Mouse (Mus musculus) MEL (cell line): ENCODE data around the gene Palm3. TPM values are rescaled to one million over a fixed set of nuclear protein-coding genes. Genes with fewer than 3 reads are reported as not detected.

ENCODE experiments used
- DNase-seq: peaks from one replicate; pipeline ENCODE4 v3.0.0; 2011; ENCODE audit warnings: low read depth, low spot score
- H3K27ac ChIP-seq: 2 replicates; pipeline ENCODE4 v1.5.1; 2012; ENCODE audit warnings: low read depth, mild to moderate bottlenecking, control low read depth, low read length, moderate library complexity; ENCODE audit not compliant: control insufficient read depth
- H3K27me3 ChIP-seq, 2 experiments: fragments of 150-350 bp in 1 of 2; sonication (generic) in 1 of 2; 2 replicates each; pipeline ENCODE4 v1.6.1; 2012; ENCODE audit warnings: low read length in 2 of 2, mild to moderate bottlenecking in 2 of 2, improper control_type of control experiment in 1 of 2, moderate library complexity in 1 of 2; ENCODE audit not compliant: insufficient read depth in 2 of 2, control insufficient read depth in 1 of 2
- H3K36me3 ChIP-seq, 2 experiments: 2 replicates each; pipeline ENCODE4 v1.6.1; 2012 to 2014; ENCODE audit warnings: low read length in 2 of 2, improper control_type of control experiment in 1 of 2, inconsistent platforms in 1 of 2, mild to moderate bottlenecking in 1 of 2; ENCODE audit not compliant: insufficient read depth in 2 of 2, control insufficient read depth in 1 of 2
- H3K4me1 ChIP-seq, 2 experiments: fragments of 150-350 bp in 1 of 2; sonication (generic) in 1 of 2; 2 replicates each; pipeline ENCODE4 v1.6.1; 2012; ENCODE audit warnings: low read length in 2 of 2, improper control_type of control experiment in 1 of 2, mild to moderate bottlenecking in 1 of 2; ENCODE audit not compliant: insufficient read depth in 2 of 2, control insufficient read depth in 1 of 2
- H3K4me3 ChIP-seq, 2 experiments: fragments of 150-350 bp in 1 of 2; sonication (generic) in 1 of 2; 2 replicates each; pipeline ENCODE4 v1.5.1; 2012; ENCODE audit warnings: low read depth in 2 of 2, low read length in 2 of 2, mild to moderate bottlenecking in 2 of 2, moderate library complexity in 2 of 2, control low read depth in 1 of 2, improper control_type of control experiment in 1 of 2; ENCODE audit not compliant: control insufficient read depth in 1 of 2, insufficient read depth in 1 of 2
- H3K79me2 ChIP-seq: 2 replicates; pipeline ENCODE4 v1.6.1; 2012; ENCODE audit warnings: mild to moderate bottlenecking, low read length, moderate library complexity; ENCODE audit not compliant: control insufficient read depth, poor library complexity, insufficient read depth
- H3K9ac ChIP-seq: 2 replicates; pipeline ENCODE4 v1.6.1; 2012; ENCODE audit warnings: low read depth, mild to moderate bottlenecking, control low read depth, low read length, moderate library complexity; ENCODE audit not compliant: control insufficient read depth, poor library complexity, severe bottlenecking
- H3K9me3 ChIP-seq: fragments of 150-350 bp; sonication (generic); replicated peaks from 2 replicates; pipeline ENCODE4 v1.6.1; 2012; ENCODE audit warnings: mild to moderate bottlenecking, low read length, improper control_type of control experiment, moderate library complexity; ENCODE audit not compliant: insufficient read depth
- BHLHE40 ChIP-seq: IDR thresholded peaks from 2 replicates; pipeline ENCODE4 v1.6.1; 2012; ENCODE audit warnings: low read depth, mild to moderate bottlenecking, inconsistent platforms, low read length, improper control_type of control experiment, borderline replicate concordance
- CHD1 ChIP-seq: IDR thresholded peaks from 2 replicates; pipeline ENCODE4 v1.6.1; 2012; ENCODE audit warnings: low read depth, mild to moderate bottlenecking, inconsistent platforms, low read length, improper control_type of control experiment
- CHD2 ChIP-seq: IDR thresholded peaks from 2 replicates; pipeline ENCODE4 v1.6.1; 2011; ENCODE audit warnings: low read length, improper control_type of control experiment
- ETS1 ChIP-seq: IDR thresholded peaks from 2 replicates; pipeline ENCODE4 v1.6.1; 2012; ENCODE audit warnings: low read depth, mild to moderate bottlenecking, inconsistent platforms, low read length, improper control_type of control experiment, moderate library complexity
- KAT2A ChIP-seq: conservative IDR thresholded peaks from 2 replicates; pipeline ENCODE4 v1.6.1; 2012; ENCODE audit warnings: low read depth, low read length, improper control_type of control experiment, inconsistent platforms
- MAZ ChIP-seq: IDR thresholded peaks from 2 replicates; pipeline ENCODE4 v1.6.1; 2012; ENCODE audit warnings: low read depth, mild to moderate bottlenecking, inconsistent platforms, low read length, improper control_type of control experiment
- MXI1 ChIP-seq: IDR thresholded peaks from 2 replicates; pipeline ENCODE4 v1.6.1; 2011; ENCODE audit warnings: mild to moderate bottlenecking, low read depth, low read length, improper control_type of control experiment
- MYC ChIP-seq: IDR thresholded peaks from 2 replicates; pipeline ENCODE4 v1.6.1; 2011; ENCODE audit warnings: low read depth, mild to moderate bottlenecking, low read length, improper control_type of control experiment, moderate library complexity
- NRF1 ChIP-seq: IDR thresholded peaks from 2 replicates; pipeline ENCODE4 v1.6.1; 2014; ENCODE audit warnings: low read depth, mild to moderate bottlenecking, inconsistent platforms, low read length, improper control_type of control experiment, moderate library complexity; ENCODE audit not compliant: poor library complexity, insufficient read depth, severe bottlenecking
- POLR2AphosphoS2 ChIP-seq: IDR thresholded peaks from 2 replicates; pipeline ENCODE4 v1.6.1; 2011; ENCODE audit warnings: low read length, improper control_type of control experiment
- POLR2AphosphoS5 ChIP-seq: IDR thresholded peaks from 2 replicates; pipeline ENCODE4 v1.6.1; 2012; ENCODE audit warnings: low read depth, borderline replicate concordance, mild to moderate bottlenecking, inconsistent platforms, low read length, moderate library complexity, mixed read lengths
- RAD21 ChIP-seq: IDR thresholded peaks from 2 replicates; pipeline ENCODE4 v1.6.1; 2011; ENCODE audit warnings: mild to moderate bottlenecking, low read depth, low read length, improper control_type of control experiment
- SIN3A ChIP-seq: IDR thresholded peaks from 2 replicates; pipeline ENCODE4 v1.6.1; 2012; ENCODE audit warnings: low read length, improper control_type of control experiment, inconsistent platforms
- TAL1 ChIP-seq: IDR thresholded peaks from 2 replicates; pipeline ENCODE4 v1.6.1; 2012; ENCODE audit warnings: mild to moderate bottlenecking, inconsistent platforms, low read length, moderate library complexity, mixed read lengths
- TBP ChIP-seq: IDR thresholded peaks from 2 replicates; pipeline ENCODE4 v1.8.0; 2011; ENCODE audit warnings: low read depth, low read length, improper control_type of control experiment
- USF2 ChIP-seq, 2 experiments: IDR thresholded peaks; 2 replicates each; pipeline ENCODE4 v1.6.1; 2011 to 2012; ENCODE audit warnings: improper control_type of control experiment in 2 of 2, low read length in 2 of 2, borderline replicate concordance in 1 of 2, inconsistent platforms in 1 of 2, low read depth in 1 of 2, mild to moderate bottlenecking in 1 of 2; ENCODE audit not compliant: insufficient read depth in 1 of 2
- ZMIZ1 ChIP-seq: IDR thresholded peaks from 2 replicates; pipeline ENCODE4 v1.6.1; 2012; ENCODE audit warnings: low read depth, mild to moderate bottlenecking, inconsistent platforms, low read length, improper control_type of control experiment, moderate library complexity
- ZNF384 ChIP-seq: IDR thresholded peaks from 2 replicates; pipeline ENCODE4 v1.6.1; 2012; ENCODE audit warnings: low read depth, mild to moderate bottlenecking, inconsistent platforms, low read length, improper control_type of control experiment
- polyA plus RNA-seq, 2 experiments: library from polyadenylated mRNA; stranded (reverse) in 1 of 2; unstranded in 1 of 2; fragments of >175 nt in 1 of 2; fragments of >200 nt in 1 of 2; gene quantifications; 2 replicates each; pipeline versions ENCODE4 v1.2.1 to v1.2.4; 2012; ENCODE audit warnings: low replicate concordance in 2 of 2, low read depth in 1 of 2; ENCODE audit not compliant: insufficient read length in 2 of 2, insufficient read depth in 1 of 2, missing spikeins in 1 of 2
- total RNA-seq: library from RNA; depleted of rRNA; stranded (reverse); fragments of 300-350 nt; gene quantifications from 2 replicates; pipeline ENCODE4 v1.2.3, GENCODE M21; 2012; rRNA removed

The Palm3 gene
- total and polyA plus RNA-seq, 3 experiments = 0.65 to 3.6 TPM; not detected in 1

DNA sequence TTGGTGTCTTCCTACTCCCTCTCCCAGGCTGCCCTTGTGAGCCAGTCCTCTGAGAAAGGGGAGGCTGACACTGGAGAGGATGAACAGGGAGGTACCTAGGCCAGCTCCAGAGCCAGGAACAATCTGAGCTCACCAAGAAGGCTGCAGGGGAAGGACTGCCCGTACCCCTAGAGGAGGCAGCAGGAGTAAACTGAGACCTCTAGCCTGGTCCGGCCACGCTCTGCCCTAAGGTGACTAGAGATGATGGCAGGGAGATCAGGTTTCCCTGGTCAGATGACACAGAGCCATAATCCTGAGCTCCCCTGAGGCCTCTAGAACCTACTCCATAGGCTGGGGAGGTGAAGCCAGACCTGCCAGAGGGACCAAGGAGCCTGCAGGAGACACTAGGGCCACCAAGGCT is 55.6 kb downstream of the Palm3 start:
- H3K4me3 ChIP-seq = no peak overlapping the region
- H3K79me2 ChIP-seq = no peaks in the 10 kb centered on the region
- DNase-seq = no peak
- H3K9me3 ChIP-seq = no peaks in the 10 kb centered on the region
- H3K4me1 ChIP-seq = no peaks in the 10 kb centered on the region; a peak in 1 of 4 replicates
- no peaks in the 10 kb centered on the region for H3K36me3 ChIP-seq
- no peak overlapping the region for H3K27ac ChIP-seq
- TF ChIP-seq CHD2 (no peak), TBP (no peak), KAT2A (no peak), RAD21 (no peak), ZNF384 (no peak), MXI1 (no peak), CHD1 (no peak), MAZ (no peak), POLR2AphosphoS5 (no peak), POLR2AphosphoS2 (no peak), ETS1 (no peak), ZMIZ1 (no peak)
- no peak overlapping the region for H3K9ac ChIP-seq
- no peaks in the 10 kb centered on the region for H3K27me3 ChIP-seq

DNA sequence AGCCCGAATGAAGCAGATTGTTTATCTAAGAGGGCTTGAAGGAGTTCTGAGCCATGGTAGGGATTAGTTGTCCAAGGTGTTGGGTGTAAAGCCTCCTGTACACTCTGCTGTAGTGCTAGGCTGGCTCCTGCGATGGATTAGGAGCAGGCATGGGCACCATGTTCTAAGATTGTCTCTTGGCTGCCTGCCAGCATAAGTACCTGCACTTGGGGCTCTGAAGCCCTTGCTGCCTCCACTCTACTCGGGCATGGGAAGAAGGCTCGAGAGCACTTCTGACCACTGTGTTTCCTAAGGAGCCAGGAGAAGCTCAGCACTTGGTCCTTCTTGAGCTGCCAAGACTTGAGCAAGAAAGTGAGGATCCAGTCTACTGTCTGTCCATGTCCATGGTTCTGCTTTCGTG is 57.9 kb downstream of the Palm3 start:
- H3K79me2 ChIP-seq = no peaks in the 10 kb centered on the region
- no peaks in the 10 kb centered on the region for H3K4me1 ChIP-seq
- H3K4me3 ChIP-seq = no peak overlapping the region
- no peak overlapping the region for H3K9ac ChIP-seq
- no peak overlapping the region for H3K27ac ChIP-seq
- no peak for TF ChIP-seq MYC
- TF ChIP-seq KAT2A = no peak
- no peak for TF ChIP-seq SIN3A
- no peak for TF ChIP-seq NRF1
- no peak for TF ChIP-seq BHLHE40
- no peak for TF ChIP-seq TAL1
- TF ChIP-seq USF2 (IDR thresholded peaks at IDR 0.05; ENCODE audit: borderline replicate concordance in 1 of 2, insufficient read depth in 1 of 2, low read depth in 1 of 2, low read length in 2 of 2) = no peak
- TF ChIP-seq, all 39 proteins: peak for 0
- H3K9me3 ChIP-seq = no peaks in the 10 kb centered on the region
- no peaks in the 10 kb centered on the region for H3K36me3 ChIP-seq
- no peak for DNase-seq
- no peaks in the 10 kb centered on the region for H3K27me3 ChIP-seq

Other genes starting within 250 kb of the Palm3 start
- gene Adgrl1, start 121.4 kb upstream of the Palm3 start, total RNA-seq = 17.7 and 21.7 TPM in 2 replicates
- gene Adgrl1, start 121.4 kb upstream of the Palm3 start, polyA plus RNA-seq = 10 to 100 TPM in 1 of 2 experiments, not detected in 1; 35.3 TPM
- 0.29 and 0.35 TPM in 2 replicates for gene Gm10644, start 66.3 kb upstream of the Palm3 start, total RNA-seq
- under 1 TPM in 1 of 2 experiments, not detected in 1; 0.49 TPM for gene Gm10644, start 66.3 kb upstream of the Palm3 start, polyA plus RNA-seq
- gene Asf1b, start 66.0 kb upstream of the Palm3 start, total RNA-seq = 84.3 and 90.4 TPM in 2 replicates
- 100 to 1,000 TPM; 113 to 137 TPM for gene Asf1b, start 66.0 kb upstream of the Palm3 start, polyA plus RNA-seq
- gene Prkaca, start 48.5 kb upstream of the Palm3 start, total RNA-seq = 23.8 and 24.7 TPM in 2 replicates
- gene Prkaca, start 48.5 kb upstream of the Palm3 start, polyA plus RNA-seq = 10 to 100 TPM in 1 of 2 experiments, not detected in 1; 74.9 TPM
- gene Samd1, start 23.8 kb upstream of the Palm3 start, total RNA-seq = 96.7 and 111 TPM in 2 replicates
- 100 to 1,000 TPM in 1 of 2 experiments, not detected in 1; 121 TPM for gene Samd1, start 23.8 kb upstream of the Palm3 start, polyA plus RNA-seq
- 0.39 and 0.69 TPM in 2 replicates for gene 1700067K01Rik, start 20.0 kb upstream of the Palm3 start, total RNA-seq
- gene 1700067K01Rik, start 20.0 kb upstream of the Palm3 start, polyA plus RNA-seq = under 1 TPM in 1 of 2 experiments, not detected in 1; 0.53 TPM
- not detected in 2 replicates for gene 2210011C24Rik, start 9.3 kb upstream of the Palm3 start, total RNA-seq
- not detected for gene 2210011C24Rik, start 9.3 kb upstream of the Palm3 start, polyA plus RNA-seq
- 32.4 and 38.5 TPM in 2 replicates for gene Il27ra, start 21.1 kb downstream of the Palm3 start, total RNA-seq
- gene Il27ra, start 21.1 kb downstream of the Palm3 start, polyA plus RNA-seq = 10 to 100 TPM in 1 of 2 experiments, not detected in 1; 31.8 TPM
- gene Rln3, start 23.5 kb downstream of the Palm3 start, total RNA-seq = not detected in 2 replicates
- gene Rln3, start 23.5 kb downstream of the Palm3 start, polyA plus RNA-seq = not detected
- 0.23 and 0.26 TPM in 2 replicates for gene Gm10643, start 43.7 kb downstream of the Palm3 start, total RNA-seq
- gene Gm10643, start 43.7 kb downstream of the Palm3 start, polyA plus RNA-seq = under 1 TPM in 1 of 2 experiments, not detected in 1; 0.28 TPM
- 3.9 and 4.7 TPM in 2 replicates for gene Rfx1, start 45.4 kb downstream of the Palm3 start, total RNA-seq
- 10 to 100 TPM in 1 of 2 experiments, not detected in 1; 10.4 TPM for gene Rfx1, start 45.4 kb downstream of the Palm3 start, polyA plus RNA-seq
- 34.4 and 37.0 TPM in 2 replicates for gene Dcaf15, start 83.3 kb downstream of the Palm3 start, total RNA-seq
- 10 to 100 TPM in 1 of 2 experiments, not detected in 1; 56.1 TPM for gene Dcaf15, start 83.3 kb downstream of the Palm3 start, polyA plus RNA-seq
- 0.04 and 0.07 TPM in 2 replicates for gene Podnl1, start 104.5 kb downstream of the Palm3 start, total RNA-seq
- gene Podnl1, start 104.5 kb downstream of the Palm3 start, polyA plus RNA-seq = under 1 TPM in 1 of 2 experiments, not detected in 1; 0.08 TPM
- gene Cc2d1a, start 126.5 kb downstream of the Palm3 start, total RNA-seq = 7.3 and 9.1 TPM in 2 replicates
- gene Cc2d1a, start 126.5 kb downstream of the Palm3 start, polyA plus RNA-seq = 10 to 100 TPM in 1 of 2 experiments, not detected in 1; 18.7 TPM
- 1.3 and 2.2 TPM in 2 replicates for gene 4930432K21Rik, start 126.6 kb downstream of the Palm3 start, total RNA-seq
- 1 to 10 TPM in 1 of 2 experiments, not detected in 1; 3.0 TPM for gene 4930432K21Rik, start 126.6 kb downstream of the Palm3 start, polyA plus RNA-seq
- 0.56 and 2.0 TPM in 2 replicates for gene Nanos3, start 163.7 kb downstream of the Palm3 start, total RNA-seq
- 1 to 10 TPM in 1 of 2 experiments, not detected in 1; 1.7 TPM for gene Nanos3, start 163.7 kb downstream of the Palm3 start, polyA plus RNA-seq
- gene Zswim4, start 215.6 kb downstream of the Palm3 start, total RNA-seq = 3.6 and 4.4 TPM in 2 replicates
- gene Zswim4, start 215.6 kb downstream of the Palm3 start, polyA plus RNA-seq = 1 to 10 TPM in 1 of 2 experiments, not detected in 1; 7.4 TPM
- 159 and 164 TPM in 2 replicates for gene D8Ertd738e, start 228.2 kb downstream of the Palm3 start, total RNA-seq
- 100 to 1,000 TPM in 1 of 2 experiments, not detected in 1; 149 TPM for gene D8Ertd738e, start 228.2 kb downstream of the Palm3 start, polyA plus RNA-seq
- 26.8 and 27.8 TPM in 2 replicates for gene Mri1, start 235.9 kb downstream of the Palm3 start, total RNA-seq
- 10 to 100 TPM in 1 of 2 experiments, not detected in 1; 43.2 TPM for gene Mri1, start 235.9 kb downstream of the Palm3 start, polyA plus RNA-seq
- gene Ccdc130, start 248.9 kb downstream of the Palm3 start, total RNA-seq = 8.2 and 10.2 TPM in 2 replicates
- 10 to 100 TPM in 1 of 2 experiments, not detected in 1; 26.0 TPM for gene Ccdc130, start 248.9 kb downstream of the Palm3 start, polyA plus RNA-seq